Mouse (Mus musculus) CH12.LX (cell line): ENCODE results near the gene Ifna2. TPM values are rescaled to one million over a fixed set of nuclear protein-coding genes. Genes with fewer than 3 reads are reported as not detected.

ENCODE experiments used
- DNase-seq: peaks from one replicate; pipeline ENCODE4 v3.0.0-alpha.2; 2013; ENCODE audit errors: extremely low read depth
- H3K27ac ChIP-seq: 2 replicates; pipeline ENCODE4 v1.5.1; 2012; ENCODE audit warnings: low read depth, mild to moderate bottlenecking, control low read depth, moderate library complexity; ENCODE audit not compliant: insufficient read depth
- H3K27me3 ChIP-seq: replicated peaks from 2 replicates; pipeline ENCODE3; 2012; ENCODE audit warnings: inconsistent platforms
- H3K36me3 ChIP-seq, 2 experiments: replicated peaks in 1 of 2; 2 replicates each; pipeline versions ENCODE3 to v1.6.1; 2012; ENCODE audit warnings: inconsistent platforms in 1 of 2, low read length in 1 of 2, mild to moderate bottlenecking in 1 of 2, mixed read lengths in 1 of 2, moderate library complexity in 1 of 2; ENCODE audit not compliant: control insufficient read depth in 1 of 2, insufficient read depth in 1 of 2
- H3K4me1 ChIP-seq, 2 experiments: 2 replicates each; pipeline ENCODE4 v1.6.1; 2012; ENCODE audit warnings: inconsistent platforms in 1 of 2, moderate library complexity in 1 of 2; ENCODE audit not compliant: insufficient read depth in 2 of 2, control insufficient read depth in 1 of 2
- H3K4me2 ChIP-seq: 2 replicates; pipeline ENCODE4 v1.6.1; 2012; ENCODE audit warnings: low read depth, mild to moderate bottlenecking, control low read depth; ENCODE audit not compliant: poor library complexity, insufficient read depth, severe bottlenecking
- H3K4me3 ChIP-seq, 3 experiments: fragments of 150-350 bp in 1 of 3; sonication (generic) in 1 of 3; replicated peaks in 1 of 3; 2 replicates each; pipeline versions ENCODE3 to v1.5.1; 2011 to 2012; ENCODE audit warnings: low read depth in 2 of 3, low read length in 2 of 3, mild to moderate bottlenecking in 2 of 3, moderate library complexity in 2 of 3, control low read depth in 1 of 3, improper control_type of control experiment in 1 of 3, inconsistent platforms in 1 of 3, mixed read lengths in 1 of 3; ENCODE audit not compliant: poor library complexity in 1 of 3
- H3K79me2 ChIP-seq: replicated peaks from 2 replicates; pipeline ENCODE4 v1.6.1; 2012; ENCODE audit warnings: mild to moderate bottlenecking, moderate library complexity; ENCODE audit not compliant: control insufficient read depth, poor library complexity, insufficient read depth, severe bottlenecking; ENCODE audit errors: extremely low read depth
- H3K9ac ChIP-seq: 2 replicates; pipeline ENCODE4 v1.6.1; 2012; ENCODE audit warnings: low read depth, mild to moderate bottlenecking, control low read depth, moderate library complexity; ENCODE audit not compliant: insufficient read depth
- H3K9me3 ChIP-seq: replicated peaks from 2 replicates; pipeline ENCODE3; 2012; ENCODE audit warnings: low read length, inconsistent platforms, mixed read lengths
- CTCF ChIP-seq, 2 experiments: IDR thresholded peaks in 1 of 2; conservative IDR thresholded peaks in 1 of 2; 2 replicates each; pipeline ENCODE4 v1.5.1; 2011 to 2012; ENCODE audit warnings: low read depth in 2 of 2, low read length in 2 of 2, improper control_type of control experiment in 1 of 2, inconsistent platforms in 1 of 2, mild to moderate bottlenecking in 1 of 2, moderate library complexity in 1 of 2
- ETS1 ChIP-seq: conservative IDR thresholded peaks from 2 replicates; pipeline ENCODE4 v1.6.1; 2012; ENCODE audit warnings: low read depth, mild to moderate bottlenecking, inconsistent platforms, low read length, improper control_type of control experiment, moderate library complexity
- GABPA ChIP-seq: IDR thresholded peaks from 2 replicates; pipeline ENCODE4 v1.6.1; 2012; ENCODE audit warnings: low read depth, low read length, improper control_type of control experiment, inconsistent platforms; ENCODE audit not compliant: insufficient replicate concordance
- JUN ChIP-seq: IDR thresholded peaks from 2 replicates; pipeline ENCODE4 v1.6.1; 2011; ENCODE audit warnings: low read depth, mild to moderate bottlenecking, low read length, improper control_type of control experiment, moderate library complexity; ENCODE audit not compliant: insufficient read depth
- JUND ChIP-seq: conservative IDR thresholded peaks from 2 replicates; pipeline ENCODE4 v1.6.1; 2011; ENCODE audit warnings: low read depth, low read length, improper control_type of control experiment
- KAT2A ChIP-seq: IDR thresholded peaks from 2 replicates; pipeline ENCODE4 v1.6.1; 2012; ENCODE audit warnings: low read length, improper control_type of control experiment, inconsistent platforms; ENCODE audit not compliant: insufficient replicate concordance
- MAZ ChIP-seq: IDR thresholded peaks from 2 replicates; pipeline ENCODE4 v1.6.1; 2012; ENCODE audit warnings: low read depth, mild to moderate bottlenecking, inconsistent platforms, low read length, improper control_type of control experiment, moderate library complexity
- MXI1 ChIP-seq: IDR thresholded peaks from 2 replicates; pipeline ENCODE4 v1.6.1; 2011; ENCODE audit warnings: mild to moderate bottlenecking, low read depth, low read length, improper control_type of control experiment
- NRF1 ChIP-seq: IDR thresholded peaks from 2 replicates; pipeline ENCODE4 v1.6.1; 2014; ENCODE audit warnings: low read depth, mild to moderate bottlenecking, inconsistent platforms, low read length, improper control_type of control experiment, moderate library complexity
- POLR2AphosphoS2 ChIP-seq: IDR thresholded peaks from 2 replicates; pipeline ENCODE4 v1.6.1; 2011; ENCODE audit warnings: low read depth, low read length, improper control_type of control experiment
- RAD21 ChIP-seq: IDR thresholded peaks from 2 replicates; pipeline ENCODE4 v1.6.1; 2011; ENCODE audit warnings: low read depth, mild to moderate bottlenecking, low read length, improper control_type of control experiment, moderate library complexity
- RCOR1 ChIP-seq: conservative IDR thresholded peaks from 2 replicates; pipeline ENCODE4 v1.6.1; 2012; ENCODE audit warnings: low read depth, mild to moderate bottlenecking, inconsistent platforms, low read length, improper control_type of control experiment
- SMC3 ChIP-seq: IDR thresholded peaks from 2 replicates; pipeline ENCODE4 v1.6.1; 2011; ENCODE audit warnings: low read depth, low read length, improper control_type of control experiment
- TBP ChIP-seq: conservative IDR thresholded peaks from 2 replicates; pipeline ENCODE4 v1.6.1; 2011; ENCODE audit warnings: low read depth, low read length, improper control_type of control experiment
- TCF12 ChIP-seq: IDR thresholded peaks from 2 replicates; pipeline ENCODE4 v1.6.1; 2014; ENCODE audit warnings: low read depth, mild to moderate bottlenecking, inconsistent platforms, low read length, improper control_type of control experiment
- ZC3H11A ChIP-seq: IDR thresholded peaks from 2 replicates; pipeline ENCODE4 v1.6.1; 2012; ENCODE audit warnings: low read depth, mild to moderate bottlenecking, inconsistent platforms, low read length, improper control_type of control experiment
- ZKSCAN1 ChIP-seq: IDR thresholded peaks from 2 replicates; pipeline ENCODE4 v1.6.1; 2012; ENCODE audit warnings: low read depth, inconsistent platforms, low read length, improper control_type of control experiment, borderline replicate concordance
- ZNF384 ChIP-seq: IDR thresholded peaks from 2 replicates; pipeline ENCODE4 v1.6.1; 2012; ENCODE audit warnings: low read depth, low read length, improper control_type of control experiment, inconsistent platforms
- dilution Hi-C: fragments of 300-500 bp; cut with MboI; formaldehyde crosslinking; loops from 2 replicates; pipeline ENCODE4 v1.14.3; 2020; ENCODE audit warnings: low sequenced_read_pairs; ENCODE audit not compliant: extremely low pct_unique_long_range_greater_than_20kb, extremely low pct_ligation_motif_present
- in situ Hi-C: fragments of 300-500 bp; cut with MboI; formaldehyde crosslinking; loops from 3 replicates; pipeline ENCODE4 v1.14.3; 2019; ENCODE audit warnings: low sequenced_read_pairs, low pct_ligation_motif_present, low pct_unique_long_range_greater_than_20kb, mixed read lengths
- polyA plus RNA-seq: library from polyadenylated mRNA; unstranded; fragments of >175 nt; gene quantifications from 2 replicates; pipeline ENCODE4 v1.2.1, GENCODE M21; 2012; ENCODE audit warnings: low read depth; ENCODE audit not compliant: insufficient read length
- total RNA-seq, 2 experiments: library from RNA; depleted of rRNA; stranded (reverse); fragments of 300-350 nt in 1 of 2; fragments of >200 nt in 1 of 2; gene quantifications; 2 replicates each; pipeline ENCODE4 v1.2.3; 2012 to 2014

Ifna2 gene
- total and polyA plus RNA-seq, 3 experiments, result not detected

DNA sequence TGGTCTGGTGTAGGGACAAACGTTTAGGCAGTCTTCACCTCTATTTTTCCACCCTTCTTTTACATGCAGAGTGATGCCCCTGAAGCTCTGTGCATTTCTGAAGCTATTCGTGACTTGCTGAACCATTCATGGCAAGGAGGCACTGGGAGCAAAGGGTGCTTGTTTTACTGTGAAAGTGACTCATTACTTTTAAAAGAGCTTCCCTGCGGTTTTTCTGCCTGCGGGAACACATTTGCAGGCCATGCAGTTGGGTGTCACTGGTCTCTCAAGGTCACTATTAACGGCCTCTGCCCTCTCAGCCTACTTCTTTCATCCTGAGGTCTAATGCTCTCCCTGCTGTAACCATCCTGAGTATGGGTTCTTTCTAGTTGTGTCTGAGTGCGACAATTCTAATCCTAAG is 13.4 kb upstream of the Ifna2 start:
- TF ChIP-seq MAZ (no peak), NRF1 (no peak), ZKSCAN1 (no peak), CTCF (conservative IDR thresholded peaks at IDR 0.05 in 1 of 2, IDR thresholded peaks at IDR 0.05 in 1 of 2; ENCODE audit: low read depth in 2 of 2, low read length in 2 of 2) (no peak), JUN (no peak), ZNF384 (no peak), GABPA (no peak), SMC3 (no peak), POLR2AphosphoS2 (no peak), RCOR1 (no peak), JUND (no peak), ETS1 (no peak)
- TF ChIP-seq, all 38 proteins: peak for 0
- H3K36me3 ChIP-seq, result no peaks in the 10 kb centered on the region
- no peaks in the 10 kb centered on the region for H3K9me3 ChIP-seq
- dilution Hi-C loops, result no loop called here
- no peaks in the 10 kb centered on the region for H3K79me2 ChIP-seq
- DNase-seq, result no peak
- peaks cover 6 to 27% of the 10 kb centered on the region in 2 experiments for H3K4me1 ChIP-seq
- H3K27me3 ChIP-seq, result peaks cover 9% of the 10 kb centered on the region
- no peak overlapping the region for H3K9ac ChIP-seq
- H3K4me2 ChIP-seq, result no peak overlapping the region
- in situ Hi-C loops, result no loop called here
- H3K27ac ChIP-seq, result no peak overlapping the region
- H3K4me3 ChIP-seq, result no peak overlapping the region

DNA sequence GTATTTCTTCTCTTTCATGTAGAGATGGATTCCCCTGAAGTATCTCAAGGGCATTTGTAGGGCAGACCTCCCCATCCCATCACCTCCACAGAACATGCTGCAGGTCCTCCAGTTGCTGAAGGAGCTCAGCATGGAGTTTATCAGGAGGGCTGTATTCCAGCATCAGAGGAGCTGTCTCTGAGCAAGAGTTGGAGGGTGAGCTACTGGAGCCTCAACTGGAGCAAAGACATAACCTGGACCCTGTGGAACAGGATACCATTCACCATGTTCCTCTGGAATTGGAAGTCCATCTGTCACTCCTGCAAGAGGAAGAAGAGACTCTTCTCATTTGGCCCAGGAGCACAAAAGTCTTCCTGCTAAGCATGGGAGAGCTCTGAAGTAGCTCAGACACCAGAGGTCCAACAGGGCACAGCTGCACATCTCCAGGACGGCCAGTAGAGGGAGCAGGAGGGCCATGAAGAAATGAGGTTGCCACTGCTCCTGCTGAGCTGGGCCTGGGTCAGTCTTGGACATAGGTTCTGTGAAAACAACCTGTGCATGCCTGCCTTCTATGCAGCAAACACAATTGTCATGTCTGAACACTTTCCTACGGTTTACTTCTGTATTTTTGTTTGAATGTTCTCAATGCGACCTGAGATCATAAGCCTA is 12.6 kb upstream of the Ifna2 start:
- peak; percentile 66 for DNase-seq
- no peak overlapping the region for H3K9ac ChIP-seq
- no peaks in the 10 kb centered on the region for H3K9me3 ChIP-seq
- H3K79me2 ChIP-seq, result no peaks in the 10 kb centered on the region
- peaks cover 12% of the 10 kb centered on the region for H3K27me3 ChIP-seq
- TF ChIP-seq RCOR1 (no peak), ZC3H11A (peak; percentile 45), RAD21 (peak; percentile 97), SMC3 (peak; percentile 90), TCF12 (no peak), KAT2A (no peak), CTCF (conservative IDR thresholded peaks at IDR 0.05 in 1 of 2, IDR thresholded peaks at IDR 0.05 in 1 of 2; ENCODE audit: low read depth in 2 of 2, low read length in 2 of 2) (peak; percentile 95 to 99), MXI1 (no peak), TBP (no peak)
- H3K27ac ChIP-seq, result no peak overlapping the region
- in situ Hi-C loops (no loop called here), dilution Hi-C loops (no loop called here)
- H3K4me2 ChIP-seq, result no peak overlapping the region
- H3K4me1 ChIP-seq, result peaks cover 5 to 20% of the 10 kb centered on the region in 2 experiments
- H3K4me3 ChIP-seq, result no peak overlapping the region
- no peaks in the 10 kb centered on the region for H3K36me3 ChIP-seq
